Mouse (Mus musculus) A20 (cell line): Measurements from ENCODE around the gene Ank3.

Source experiments
- DNase-seq: peaks from one replicate; pipeline ENCODE4 v3.0.0-alpha.2; 2011; ENCODE audit warnings: low read depth, low spot score

The Ank3 gene

GRCm38 (mm10) chr10:69535123-69535930, 136.8 kb downstream of the Ank3 start:
- peak; percentile 63 for DNase-seq

- no peak for DNase-seq
These were observed 137.3 kb downstream of the Ank3 start for GRCm38 (mm10) chr10:69535931-69536200.

GRCm38 (mm10) chr10:69536372-69537075, 138.0 kb downstream of the Ank3 start:
- DNase-seq, result no peak

- no peak for DNase-seq
These were observed 139.7 kb downstream of the Ank3 start for GRCm38 (mm10) chr10:69538236-69538635.

- DNase-seq, result no peak
These were observed 143.9 kb downstream of the Ank3 start for GRCm38 (mm10) chr10:69542439-69542838.

GRCm38 (mm10) chr10:69543876-69544620, 145.5 kb downstream of the Ank3 start:
- DNase-seq, result no peak

GRCm38 (mm10) chr10:69544653-69545052, 146.1 kb downstream of the Ank3 start:
- DNase-seq, result no peak

- no peak for DNase-seq
These were observed 147.4 kb downstream of the Ank3 start for GRCm38 (mm10) chr10:69545936-69546335.

GRCm38 (mm10) chr10:69546643-69547042, 148.1 kb downstream of the Ank3 start:
- no peak for DNase-seq

- DNase-seq, result no peak
These were observed 150.2 kb downstream of the Ank3 start for GRCm38 (mm10) chr10:69548771-69549170.

- no peak for DNase-seq
These were observed 150.6 kb downstream of the Ank3 start for GRCm38 (mm10) chr10:69549221-69549620.

GRCm38 (mm10) chr10:69550824-69551223, 152.3 kb downstream of the Ank3 start:
- DNase-seq, result no peak

- DNase-seq, result no peak
These were observed 154.5 kb downstream of the Ank3 start for GRCm38 (mm10) chr10:69553091-69553490.

GRCm38 (mm10) chr10:69555592-69555991, 157.0 kb downstream of the Ank3 start:
- DNase-seq, result no peak

GRCm38 (mm10) chr10:69556278-69556677, 157.7 kb downstream of the Ank3 start:
- DNase-seq, result peak; percentile 45

GRCm38 (mm10) chr10:69560237-69560636, 161.7 kb downstream of the Ank3 start:
- DNase-seq, result no peak

GRCm38 (mm10) chr10:69562931-69563330, 164.4 kb downstream of the Ank3 start:
- no peak for DNase-seq

- no peak for DNase-seq
These were observed 166.5 kb downstream of the Ank3 start for GRCm38 (mm10) chr10:69565052-69565451.

- no peak for DNase-seq
These were observed 170.4 kb downstream of the Ank3 start for GRCm38 (mm10) chr10:69568976-69569375.

GRCm38 (mm10) chr10:69569740-69570139, 171.2 kb downstream of the Ank3 start:
- DNase-seq, result peak; percentile 13

GRCm38 (mm10) chr10:69570466-69571288, 172.1 kb downstream of the Ank3 start:
- DNase-seq, result peak; percentile 81

- peak; percentile 69 for DNase-seq
These were observed 172.8 kb downstream of the Ank3 start for GRCm38 (mm10) chr10:69571422-69571821.
